Mouse (Mus musculus) heart, adult 9 months (tissue): ENCODE data around the gene Btbd8.
A peak's percentile ranks its signal among the peaks of the same experiment; 100 is the strongest.

Experiments
- DNase-seq, 2 experiments: peaks; one replicate each; pipeline ENCODE4 v3.0.0; 2022; ENCODE audit warnings: low spot score in 2 of 2

Btbd8 gene

DNA sequence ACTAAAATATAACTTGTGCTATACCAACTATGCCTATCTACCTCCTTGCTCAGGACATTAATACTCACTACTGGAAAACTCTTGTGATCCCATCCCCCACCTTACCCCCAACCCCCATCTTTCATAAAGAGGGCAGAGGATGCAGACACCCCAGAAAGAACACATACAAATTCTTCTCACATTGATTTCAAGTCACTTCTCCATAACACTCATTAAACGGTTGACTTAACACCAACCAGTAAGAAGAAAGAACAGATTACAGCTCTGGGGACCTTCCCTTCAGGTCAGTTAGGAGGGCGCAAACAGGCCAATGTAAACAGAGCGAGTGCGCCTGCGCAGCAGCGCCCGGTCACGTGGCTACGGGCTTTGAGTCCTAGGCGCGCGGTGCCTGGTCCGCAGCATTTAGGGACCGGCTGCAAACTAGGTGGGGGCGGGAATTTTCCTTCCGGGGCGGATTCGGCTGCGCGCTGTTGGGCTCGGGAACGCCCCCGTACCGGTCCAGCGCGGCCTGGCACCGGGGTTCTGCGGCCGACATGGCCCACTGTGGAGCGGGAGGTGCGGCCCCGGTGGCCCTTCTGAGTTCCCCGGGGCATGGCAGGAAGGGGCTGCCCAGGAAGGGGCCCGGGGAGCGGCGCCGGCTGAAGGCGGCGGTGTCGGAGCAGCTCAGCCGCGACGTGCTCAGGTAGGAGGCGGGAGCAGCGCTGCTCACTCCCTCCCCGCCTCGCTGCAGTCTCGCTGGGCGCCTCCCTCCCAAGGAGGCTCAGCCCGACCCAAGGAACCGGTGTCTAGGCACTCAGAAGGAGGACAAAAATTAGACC, at the start of gene Btbd8:
Gene Btbd8, plus strand, starts transcription at position 534 of the 818 bp plus-strand sequence.
- peak; percentile 92 to 93 for DNase-seq

DNA sequence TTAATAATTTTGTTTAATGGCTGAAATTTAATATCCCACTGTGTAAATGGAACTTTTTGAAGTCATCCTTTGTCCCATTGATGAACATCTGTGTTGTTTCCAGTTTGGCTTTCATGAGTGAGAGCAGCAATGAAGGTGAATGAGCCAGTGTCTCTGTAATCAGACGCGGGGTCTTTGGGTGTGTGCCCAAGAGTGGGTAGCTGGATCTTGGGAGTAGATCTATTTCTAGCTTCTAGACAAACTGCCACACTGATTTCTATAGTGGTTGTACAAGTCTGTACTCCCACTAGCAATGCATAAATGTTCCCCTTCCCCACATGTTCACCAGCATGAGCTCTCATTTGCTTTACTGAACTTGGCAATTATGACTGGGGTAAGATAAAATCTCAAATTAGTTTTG, 48.4 kb upstream of the Btbd8 start:
- no peak for DNase-seq

DNA sequence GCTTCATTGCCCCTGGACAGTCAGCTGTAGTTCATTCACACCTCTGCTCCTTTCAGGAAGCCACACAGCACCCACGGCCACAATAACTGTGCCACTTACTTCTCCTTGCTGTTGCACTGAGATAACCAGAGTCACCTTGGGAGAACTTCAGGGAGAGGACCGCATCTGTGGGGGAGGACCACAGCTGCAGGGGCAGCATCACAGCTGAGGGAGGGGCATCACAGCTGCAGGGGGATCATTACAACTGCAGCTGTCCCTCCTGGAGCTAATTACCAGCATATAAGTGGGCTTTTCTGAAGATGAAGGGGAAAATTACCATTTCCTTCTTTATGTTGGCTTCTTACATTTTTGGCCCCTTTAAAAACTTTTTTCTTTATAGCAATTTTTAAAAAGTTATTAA, 43.4 kb upstream of the Btbd8 start:
- DNase-seq, result no peak

DNA sequence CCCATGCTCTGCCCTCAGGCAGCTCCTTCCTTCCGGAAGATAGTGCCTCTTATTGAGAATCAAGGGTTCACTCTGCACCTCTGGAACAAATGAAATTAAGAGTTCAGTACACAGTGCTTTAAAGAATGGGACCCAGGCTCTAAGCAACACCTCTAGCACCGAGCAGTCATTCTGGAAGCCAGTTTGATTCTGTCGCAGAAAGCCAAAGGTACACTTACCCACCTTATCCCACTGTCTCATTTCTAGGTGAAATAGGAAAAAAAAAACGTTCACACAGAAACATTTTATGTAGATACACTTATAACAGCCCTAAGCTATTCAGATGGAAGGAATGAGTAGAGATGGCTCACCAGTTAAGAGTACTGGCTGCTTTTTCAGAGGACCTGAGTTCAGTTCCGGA, 35.4 kb upstream of the Btbd8 start, which contains the start of gene Ephx4:
Gene Ephx4, plus strand, starts transcription at position 301 of the 400 bp plus-strand sequence.
- DNase-seq, result no peak

DNA sequence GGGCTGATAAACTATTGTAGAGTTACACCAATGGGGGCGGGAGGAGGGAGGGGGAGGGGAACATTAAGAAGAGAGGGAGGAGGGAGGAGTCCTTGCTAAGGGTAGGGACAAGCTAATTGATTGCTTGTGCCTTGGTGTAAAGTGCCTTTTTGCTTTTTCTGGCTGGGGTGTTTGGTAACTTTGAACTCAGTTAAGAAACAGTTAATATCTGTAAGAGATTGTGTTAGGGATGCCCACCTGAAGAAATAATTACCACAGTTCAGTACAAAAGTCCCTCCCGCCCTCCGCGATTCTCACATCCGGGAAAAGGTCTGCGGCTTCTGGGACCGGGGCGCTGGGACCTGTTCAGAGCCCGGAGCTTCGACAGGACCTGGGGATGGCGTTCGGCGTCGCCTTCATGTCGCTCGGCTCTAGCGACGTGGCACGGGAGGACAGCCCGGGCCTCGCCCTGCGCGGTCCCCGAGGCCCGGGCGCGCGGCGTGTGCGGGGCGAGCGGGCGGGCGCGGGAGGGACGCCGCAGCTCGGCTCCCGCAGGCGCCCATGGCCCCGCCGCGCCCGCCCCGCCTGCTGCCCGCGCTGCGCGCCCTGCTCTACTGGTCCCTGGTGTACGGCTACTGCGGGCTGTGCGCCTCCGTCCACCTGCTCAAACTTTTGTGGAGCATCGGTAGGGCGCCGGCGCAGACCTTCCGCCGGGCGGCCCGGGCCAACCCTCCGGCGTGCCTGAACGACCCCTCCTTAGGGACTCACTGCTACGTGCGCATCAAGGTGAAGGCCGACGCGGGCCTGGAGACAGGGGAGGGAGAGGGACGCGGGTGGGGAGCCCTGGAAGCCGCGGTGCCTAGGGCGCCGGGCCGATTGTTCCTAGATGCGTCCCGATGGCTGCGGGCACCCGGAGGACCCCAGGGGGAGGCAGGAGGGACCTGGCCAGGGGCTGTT, 34.5 kb upstream of the Btbd8 start:
- no peak for DNase-seq

DNA sequence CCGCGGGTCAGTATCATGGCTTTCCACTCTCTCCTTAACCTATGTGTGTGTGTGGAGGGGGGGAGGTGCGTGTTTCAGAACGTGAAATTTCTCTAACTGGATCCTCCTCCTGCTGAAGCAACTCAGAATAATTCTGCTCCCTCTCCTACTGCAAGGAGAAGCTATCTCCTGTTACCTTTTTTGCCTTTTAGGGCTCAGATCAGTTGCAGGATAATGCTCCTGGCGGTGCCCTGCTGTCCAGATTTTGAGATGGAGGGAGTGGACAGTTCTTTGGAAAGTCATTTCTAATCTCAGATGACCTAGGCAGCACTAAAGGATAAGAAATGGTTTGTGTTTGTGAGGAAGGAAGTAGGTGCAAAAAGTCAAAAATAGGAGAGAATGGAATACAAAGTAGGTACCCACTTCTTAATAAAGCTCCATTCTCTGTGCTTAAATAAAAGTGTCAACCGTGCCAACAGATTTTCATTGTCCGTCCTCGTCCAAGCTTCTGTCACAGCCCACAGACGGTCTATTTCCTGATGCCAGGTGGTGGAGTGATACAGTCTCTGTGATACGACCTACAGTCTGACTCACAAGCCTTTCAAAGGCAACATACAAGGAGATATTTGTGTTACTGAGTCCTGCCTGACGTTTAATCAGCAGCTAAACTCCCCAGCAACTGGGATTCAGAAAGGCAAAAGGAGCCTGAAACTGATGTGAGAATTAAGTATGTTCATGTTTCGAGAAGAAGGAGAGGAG, 33.7 kb upstream of the Btbd8 start:
- DNase-seq, result no peak

DNA sequence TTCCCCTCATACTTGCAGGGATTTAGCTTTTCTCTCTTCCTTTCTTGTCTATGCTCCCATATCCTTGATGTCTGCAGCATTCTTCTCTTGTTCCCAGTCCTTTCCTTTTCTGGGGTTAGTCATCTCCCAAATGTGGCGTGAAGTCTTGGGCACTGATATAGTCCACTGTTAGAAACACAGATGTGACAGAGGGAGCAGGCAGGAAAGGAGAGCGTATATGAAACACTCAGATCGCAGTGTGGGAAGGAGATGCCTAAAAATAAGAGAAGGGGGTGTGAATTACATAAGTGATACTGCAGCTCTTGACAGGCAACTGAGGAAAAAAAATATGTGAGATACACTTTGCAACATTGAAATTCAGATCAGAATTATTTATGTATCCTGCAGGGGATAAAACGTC, 32.4 kb upstream of the Btbd8 start:
- DNase-seq, result no peak

DNA sequence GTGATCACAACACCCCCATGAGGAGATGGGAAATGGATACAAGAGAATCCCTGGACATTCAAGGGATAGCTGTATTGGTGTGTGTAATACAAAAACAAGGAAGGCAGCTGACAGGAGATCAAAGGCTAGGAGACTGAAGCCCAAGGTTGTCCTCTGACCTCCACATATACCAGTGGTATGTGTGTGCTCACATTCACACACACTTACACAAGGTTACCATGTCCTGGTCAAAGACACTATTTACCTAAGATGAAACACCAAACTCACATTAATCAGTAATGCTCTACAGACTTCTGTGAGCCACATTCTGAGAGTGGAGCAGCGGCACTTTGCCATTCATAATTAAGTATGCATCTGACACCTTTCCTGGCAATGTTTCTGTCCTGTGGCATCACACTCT, 27.5 kb upstream of the Btbd8 start:
- no peak for DNase-seq

DNA sequence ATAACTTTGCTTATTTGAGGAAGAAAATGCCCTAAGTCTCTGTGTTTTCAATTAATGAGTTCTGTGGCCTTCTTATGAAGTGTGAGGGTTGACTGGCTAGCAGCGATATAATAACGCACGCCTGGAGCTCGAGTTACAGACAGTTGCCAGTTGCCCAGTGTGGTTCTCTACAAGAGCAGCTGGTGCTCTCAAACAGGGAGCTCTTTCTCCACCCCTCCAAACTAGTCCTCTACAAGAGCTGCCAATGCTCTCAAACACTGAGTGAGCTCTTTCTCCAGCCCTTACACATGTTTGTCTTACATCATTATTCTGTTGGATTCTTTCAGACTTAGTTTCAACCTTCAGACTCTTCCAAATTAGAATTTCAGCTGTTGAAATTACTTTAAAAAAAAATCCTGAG, 26.5 kb upstream of the Btbd8 start:
- DNase-seq, result peak in 1 of 2 experiments; percentile 5

DNA sequence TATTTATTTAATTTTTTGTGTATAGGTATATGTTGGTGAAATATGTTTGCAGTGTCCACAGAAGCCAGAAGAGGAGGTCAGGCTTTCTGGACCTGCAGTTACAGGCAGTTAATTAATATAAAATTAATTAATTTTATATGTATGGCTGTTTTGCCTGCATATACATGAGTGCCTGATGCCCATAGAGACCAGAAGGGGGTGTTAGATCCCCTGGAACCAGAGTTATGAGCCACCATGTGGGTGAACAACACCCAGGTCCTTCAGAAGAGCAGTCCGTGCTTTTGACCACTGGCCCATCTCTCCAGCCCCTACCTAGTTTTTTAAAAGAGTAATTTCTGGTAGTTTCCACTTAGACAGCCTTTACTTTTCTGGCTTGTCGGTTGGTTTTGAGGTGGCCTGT, 25.5 kb upstream of the Btbd8 start:
- DNase-seq, result no peak

DNA sequence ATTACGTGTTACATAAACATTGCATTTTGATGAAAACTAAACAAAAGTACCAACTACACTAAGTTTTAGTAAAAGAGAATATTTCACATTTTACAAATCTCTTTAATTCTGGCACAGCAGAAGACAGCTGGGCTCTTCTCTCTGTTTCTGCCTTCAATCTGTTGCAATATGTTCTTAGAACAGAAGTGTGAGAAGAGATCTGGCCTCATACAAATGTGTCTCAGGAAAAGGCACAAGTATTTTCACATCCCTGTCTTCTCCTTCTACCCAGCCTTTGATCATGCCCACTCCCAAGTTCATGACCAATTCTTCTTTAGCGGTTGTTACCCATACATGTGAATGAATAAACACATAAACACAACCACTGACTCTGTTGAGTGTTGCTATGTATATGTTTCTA, 22.7 kb upstream of the Btbd8 start:
- DNase-seq, result no peak

DNA sequence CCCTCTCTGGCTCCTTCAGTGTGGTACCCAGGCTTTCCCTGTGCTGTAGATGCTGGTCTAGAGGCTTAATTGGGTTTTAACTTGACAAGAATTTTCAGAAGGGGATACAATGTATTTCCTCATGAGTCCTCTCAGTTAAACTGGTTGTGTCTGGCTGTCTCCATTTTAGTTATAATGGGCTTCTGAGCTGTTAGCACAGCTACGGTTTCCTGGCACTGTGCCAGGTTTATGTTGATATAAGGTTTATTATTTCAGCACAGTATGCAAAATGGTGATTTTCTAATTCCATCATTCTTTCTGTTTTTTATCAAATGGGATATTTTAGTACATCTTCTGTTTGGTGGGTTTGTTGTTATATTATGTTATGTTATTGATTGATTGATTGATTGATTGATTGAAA, 16.1 kb upstream of the Btbd8 start:
- DNase-seq, result no peak

DNA sequence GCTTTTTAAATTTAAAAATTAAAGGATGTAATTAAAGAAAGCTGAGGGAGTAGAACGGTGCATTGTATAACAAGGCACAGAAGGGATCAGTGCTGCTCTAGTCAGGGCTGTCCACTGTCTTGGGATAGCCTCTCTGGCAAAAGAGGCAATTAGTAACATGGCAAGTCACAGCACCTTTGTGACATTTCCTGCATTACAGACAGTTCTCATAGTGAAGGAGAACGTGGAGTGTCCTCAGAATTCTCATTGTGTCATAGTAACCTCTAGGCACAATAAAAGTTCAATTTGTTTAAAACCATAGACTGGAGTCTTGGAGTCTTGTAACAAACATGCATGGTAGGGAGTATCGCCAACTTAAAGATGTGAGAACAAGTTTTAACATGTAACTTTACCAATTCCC, 6.5 kb upstream of the Btbd8 start, which contains the start of gene Lpcat2b:
Gene Lpcat2b, plus strand, starts transcription at position 301 of the 400 bp plus-strand sequence.
- DNase-seq, result no peak

DNA sequence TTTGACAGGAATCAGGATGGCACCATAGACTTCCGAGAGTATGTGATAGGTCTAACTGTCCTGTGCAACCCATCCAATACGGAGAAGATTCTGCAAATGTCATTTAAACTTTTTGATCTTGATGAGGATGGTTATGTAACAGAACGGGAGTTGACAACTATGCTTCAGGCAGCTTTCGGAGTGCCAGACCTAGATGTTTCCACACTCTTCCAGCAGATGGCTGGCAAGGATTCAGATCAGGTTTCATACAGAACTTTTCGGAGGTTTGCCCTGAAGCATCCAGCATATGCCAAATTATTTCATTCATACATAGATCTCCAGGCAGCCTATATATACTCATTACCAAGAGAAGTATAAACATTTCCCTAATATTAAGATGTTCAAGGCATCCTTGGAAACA, 3.8 kb upstream of the Btbd8 start:
- DNase-seq, result no peak

DNA sequence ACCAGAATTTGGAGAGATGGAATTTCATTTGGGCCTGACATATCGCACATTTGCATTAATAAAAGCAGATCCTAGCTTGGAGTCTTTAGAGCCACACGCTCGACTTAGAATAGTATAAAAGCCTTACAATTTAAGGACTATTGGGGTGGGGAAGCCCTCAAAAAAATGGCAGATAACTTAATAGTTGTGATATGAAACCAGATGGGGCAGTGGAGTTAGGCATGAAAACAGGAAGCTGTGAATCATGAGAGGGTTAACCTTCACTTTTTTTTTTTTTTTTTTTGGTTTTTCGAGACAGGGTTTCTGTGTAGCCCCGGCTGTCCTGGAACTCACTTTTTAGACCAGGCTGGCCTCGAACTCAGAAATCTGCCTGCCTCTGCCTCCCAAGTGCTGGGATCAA, 1.6 kb upstream of the Btbd8 start:
- no peak for DNase-seq

DNA sequence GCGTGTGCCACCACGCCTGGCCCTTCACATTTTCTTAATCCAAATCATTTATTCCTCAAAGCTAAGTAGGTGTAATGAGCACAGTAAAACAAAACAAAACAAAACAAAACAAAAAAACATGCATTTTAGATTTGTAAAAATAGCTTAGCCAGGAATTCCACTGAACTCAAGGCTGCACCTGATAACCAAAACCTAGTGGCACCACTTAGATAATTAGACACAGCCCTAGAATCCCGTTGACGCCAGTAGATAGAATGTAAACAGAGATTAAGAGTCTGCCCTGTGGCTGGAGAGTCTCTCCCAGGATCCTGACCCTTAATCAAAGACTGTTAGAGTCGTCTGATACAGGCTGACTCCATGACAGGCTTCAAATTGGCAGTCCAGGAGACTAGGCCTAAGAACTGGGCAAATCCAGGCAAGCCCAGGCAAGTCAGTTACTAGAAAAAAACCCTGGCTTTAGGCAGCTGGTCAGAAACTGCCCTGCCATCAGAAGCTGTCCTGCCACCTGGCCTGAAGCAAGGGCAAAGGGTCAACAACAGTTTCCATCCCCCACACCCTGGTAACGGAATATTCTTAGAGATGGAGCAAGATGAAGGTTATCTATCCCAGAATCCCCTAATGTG, 1.1 kb upstream of the Btbd8 start:
- no peak for DNase-seq

DNA sequence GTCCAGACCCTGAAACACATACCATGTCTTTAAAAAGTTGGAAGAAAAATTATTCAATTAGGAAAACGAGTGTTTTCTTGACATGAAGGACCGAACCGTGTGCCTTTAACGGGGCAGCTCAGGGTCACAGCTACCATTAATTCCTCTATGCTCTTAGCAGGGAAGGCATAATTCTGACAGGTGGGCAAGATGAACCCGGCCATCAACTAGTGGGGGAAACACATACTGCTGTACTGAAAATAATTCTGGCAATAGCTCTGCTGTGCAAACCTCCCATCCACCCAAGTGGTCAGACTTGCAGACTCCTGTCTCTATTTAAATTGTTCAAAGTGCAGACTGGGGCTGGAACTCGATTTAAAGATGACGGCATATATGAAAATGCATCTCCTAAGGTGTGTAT, 556 bp downstream of the Btbd8 start:
- no peak for DNase-seq

DNA sequence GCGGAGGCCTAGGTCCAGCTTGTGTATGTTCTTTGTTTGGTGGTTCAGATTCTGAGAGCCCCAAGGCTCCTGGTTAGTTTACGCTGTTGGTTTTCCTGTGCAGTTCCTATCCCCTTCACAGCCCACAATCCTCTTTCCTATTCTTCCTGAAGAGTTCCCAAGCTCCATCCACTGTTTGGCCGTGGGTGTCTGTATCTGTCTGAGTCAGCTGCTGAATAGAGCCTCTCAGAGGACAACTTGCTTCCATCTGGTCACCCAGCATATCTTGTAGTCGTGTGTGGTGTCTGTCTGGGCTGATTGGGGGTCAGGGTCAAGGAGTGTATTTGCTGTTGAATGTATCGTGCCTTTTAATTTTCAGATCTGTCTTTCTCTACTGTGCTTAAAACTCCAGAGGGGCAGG, 4.1 kb downstream of the Btbd8 start:
- no peak for DNase-seq

DNA sequence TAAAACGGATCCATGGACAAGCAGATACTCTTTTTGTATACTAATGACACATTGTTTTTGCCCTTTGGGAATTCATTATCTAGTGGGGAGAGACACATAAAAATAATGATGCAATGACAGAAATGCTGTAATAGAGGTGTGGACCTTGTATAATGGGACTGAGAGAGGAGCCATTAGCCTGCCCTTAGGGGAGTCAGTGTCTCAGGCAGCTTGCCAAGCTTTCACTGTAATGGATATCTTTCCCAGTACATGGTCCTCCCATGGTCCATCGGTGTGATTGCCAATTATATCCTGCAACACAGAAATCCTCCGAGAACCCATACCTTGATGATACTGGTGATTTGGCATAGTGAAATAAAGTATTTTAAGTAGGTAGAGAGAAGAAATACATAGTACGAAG, 6.5 kb downstream of the Btbd8 start:
- DNase-seq, result no peak

DNA sequence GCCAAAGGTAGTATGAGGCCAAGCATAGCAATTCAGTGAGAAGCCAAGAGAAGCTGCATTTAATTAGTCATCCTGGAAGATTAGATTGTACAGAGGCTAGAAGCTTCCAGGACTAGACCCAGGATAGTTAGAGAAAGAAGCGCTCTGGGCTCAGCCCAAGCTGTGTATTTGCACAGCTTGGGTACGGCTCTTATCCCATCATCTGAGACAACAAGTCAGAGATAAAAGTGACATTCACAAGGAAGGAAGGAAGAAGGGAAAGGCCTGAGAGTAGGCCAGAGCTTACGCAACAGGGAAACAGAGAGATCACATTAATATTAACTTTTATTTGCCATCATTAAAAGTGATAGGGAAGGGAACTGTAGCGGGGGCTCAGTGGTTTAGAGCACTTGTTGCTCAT, 10.2 kb downstream of the Btbd8 start:
- DNase-seq, result no peak

DNA sequence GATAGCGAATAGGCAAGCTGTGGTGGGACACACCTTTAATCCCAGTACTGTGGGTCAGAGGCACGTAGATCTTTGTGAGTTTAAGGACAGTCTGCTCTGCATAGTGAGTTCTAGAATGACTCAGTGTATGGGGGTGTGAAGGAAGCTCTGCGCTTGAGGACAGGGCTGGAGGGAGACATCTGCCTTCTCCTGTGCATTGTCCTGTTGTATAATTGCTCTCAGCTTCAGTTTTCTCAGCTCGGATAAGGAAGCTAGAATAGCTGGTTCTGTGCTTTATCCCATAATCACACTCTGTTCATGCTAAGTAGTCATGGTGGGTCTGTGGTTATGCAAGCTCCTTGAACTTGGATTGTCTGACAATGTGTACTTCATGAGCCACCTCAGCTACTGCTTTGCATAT, 11.0 kb downstream of the Btbd8 start:
- no peak for DNase-seq

DNA sequence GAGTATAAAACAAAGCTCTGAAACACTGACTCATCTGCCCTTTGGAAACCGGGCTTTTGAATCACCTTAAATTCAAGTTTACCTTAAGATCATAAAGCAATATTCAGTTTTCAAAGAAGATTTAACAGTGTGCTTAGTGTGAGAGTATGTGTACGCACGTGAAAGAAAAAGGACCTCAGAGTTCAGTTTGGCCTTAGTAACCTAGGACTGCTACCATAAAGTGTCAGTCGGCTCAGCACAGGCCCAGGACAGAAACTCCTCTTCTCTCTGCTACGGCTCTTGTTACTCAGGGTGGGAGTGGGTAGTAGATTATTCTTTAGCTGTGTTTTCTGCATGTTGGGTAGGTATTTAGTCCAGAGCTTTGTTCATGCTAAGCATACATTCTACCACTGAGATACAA, 11.8 kb downstream of the Btbd8 start:
- no peak for DNase-seq
